Mouse (Mus musculus): ENCODE results near the gene Olfr608. TPM values are rescaled to one million over a fixed set of nuclear protein-coding genes. Genes with fewer than 3 reads are reported as not detected.

Olfr608 gene
- polyA plus RNA-seq (2015; fragmentation: Nextera tagmentation; extraction: Ambion mirVana) = not detected in 2 replicates

DNA sequence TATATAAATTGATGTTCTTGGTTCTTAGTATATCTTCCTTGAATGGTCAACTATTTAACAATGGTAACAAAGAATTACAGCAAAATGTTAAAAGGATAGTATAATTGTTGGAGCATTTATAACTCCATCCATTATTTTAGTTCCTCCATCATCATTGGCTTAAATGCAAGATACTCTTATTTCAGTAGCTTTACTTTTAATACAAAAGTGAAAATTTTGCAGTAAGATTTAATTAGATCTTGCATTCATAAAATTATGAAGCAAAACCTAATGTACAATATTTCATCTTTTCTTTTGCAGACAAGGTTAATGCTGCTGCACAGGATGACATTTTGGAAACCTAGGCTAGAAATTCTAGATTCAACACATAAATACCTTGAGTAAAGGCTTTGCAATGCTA is at the start of gene Olfr608:
Olfr608 (plus strand) TSS at position 301 of the 400 bp plus-strand sequence.

DNA sequence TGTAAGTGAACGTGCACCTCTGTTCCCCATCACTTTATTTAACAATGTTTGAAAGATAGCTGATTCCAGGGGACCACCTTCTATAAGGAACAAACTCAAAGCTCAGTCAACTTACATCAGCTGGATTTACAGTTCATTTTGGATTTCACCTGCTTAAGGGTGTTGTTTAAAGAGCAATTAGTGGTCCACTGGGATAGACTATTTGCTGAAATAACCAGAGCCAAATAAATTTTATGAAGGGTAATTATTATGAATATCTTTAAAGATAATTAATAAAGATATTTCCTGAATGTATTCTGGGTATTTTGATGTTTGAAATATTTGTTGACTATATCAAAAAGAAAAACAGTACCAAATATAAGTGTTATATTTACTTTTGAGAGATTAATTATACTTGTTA is 24.3 kb upstream of the Olfr608 start, which contains the start of gene Olfr605:
Olfr605 (minus strand) TSS at position 101 of the 400 bp plus-strand sequence.

DNA sequence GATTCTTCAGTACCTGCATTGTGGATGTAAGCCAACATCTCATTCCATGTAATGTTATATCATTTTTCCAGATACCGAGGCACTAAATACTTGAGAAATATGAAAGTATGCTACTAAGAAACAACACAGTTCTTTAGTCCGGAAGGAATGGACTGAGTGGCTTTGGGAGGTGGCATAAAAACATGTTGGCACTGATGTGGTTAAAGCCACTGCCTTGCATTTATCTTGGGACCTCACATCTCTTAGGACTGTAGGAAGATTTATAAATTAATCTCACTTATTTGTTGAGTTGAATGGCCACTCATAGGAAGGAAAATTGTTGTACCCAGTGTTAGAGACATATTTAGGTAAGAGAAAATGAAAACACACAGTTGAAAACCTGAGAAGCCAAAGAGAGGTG is 20.9 kb upstream of the Olfr608 start, which contains the start of gene Olfr606:
Olfr606 (plus strand) TSS at position 301 of the 400 bp plus-strand sequence.

DNA sequence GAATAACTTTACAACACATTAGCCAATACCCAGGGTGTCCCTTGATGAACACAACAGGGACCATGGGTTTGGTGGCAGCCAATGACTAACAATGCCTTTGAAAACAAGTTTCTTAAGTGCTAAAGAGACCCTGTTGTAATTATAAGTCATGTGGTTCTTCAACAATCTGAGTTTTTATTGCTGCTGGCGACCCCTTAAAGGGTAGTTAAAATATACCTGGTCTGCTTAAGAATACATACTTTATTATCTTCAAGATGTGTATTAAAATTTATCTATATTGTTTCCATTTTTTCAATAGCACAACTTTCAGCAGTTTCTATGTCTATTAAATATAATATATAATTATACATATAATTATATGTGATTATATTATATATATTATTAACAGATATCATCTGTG is 28.3 kb downstream of the Olfr608 start, which contains the start of gene Olfr609:
Olfr609 (minus strand) TSS at position 101 of the 400 bp plus-strand sequence.

DNA sequence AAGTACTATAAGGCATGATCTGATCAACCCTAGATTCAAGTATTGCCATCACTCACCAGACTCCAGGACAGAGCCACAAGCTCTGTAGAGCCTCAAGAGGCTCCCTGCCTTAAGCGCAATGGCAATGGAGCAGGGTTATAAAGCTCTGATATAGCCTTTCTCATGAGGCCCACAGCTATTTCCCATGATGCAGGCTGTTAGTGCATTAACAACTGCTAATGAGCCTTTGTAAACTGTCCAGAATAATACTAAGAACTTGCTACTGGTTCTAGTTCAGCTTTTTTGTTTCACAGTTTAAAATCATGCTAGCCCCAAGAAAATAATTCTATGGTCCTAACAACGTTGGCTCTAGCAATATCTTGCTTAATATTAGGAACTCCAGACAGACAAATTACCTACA is 42.3 kb downstream of the Olfr608 start, which contains the start of gene Olfr610:
Olfr610 (minus strand) TSS at position 101 of the 400 bp plus-strand sequence.

DNA sequence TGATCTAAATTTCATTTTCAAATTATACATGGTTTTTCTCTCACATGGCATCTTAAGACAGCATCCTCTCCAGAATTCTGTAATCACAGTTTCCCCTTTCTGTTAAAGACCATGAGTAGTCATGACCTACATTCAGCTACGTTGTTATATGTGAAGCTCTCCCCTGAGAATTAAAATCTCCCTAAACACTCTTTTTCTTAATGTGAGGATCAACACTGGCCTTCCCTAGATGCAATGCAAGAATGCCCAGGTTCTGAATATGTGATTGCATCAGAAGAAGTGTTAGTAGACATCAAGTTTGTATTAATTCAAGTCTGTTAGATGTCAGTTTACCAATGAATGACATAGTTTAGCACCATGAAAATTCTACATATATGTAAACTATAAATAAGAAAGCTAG is 51.1 kb downstream of the Olfr608 start, which contains the start of gene Olfr611:
Olfr611 (minus strand) TSS at position 101 of the 400 bp plus-strand sequence.

Other genes with a start within 250 kb of the Olfr608 start
- not detected in 2 replicates for gene Usp17ld, start 217.4 kb upstream of the Olfr608 start, polyA plus RNA-seq (2015; fragmentation: Nextera tagmentation; extraction: Ambion mirVana)
- gene Olfr596, start 164.2 kb upstream of the Olfr608 start, polyA plus RNA-seq (2015; fragmentation: Nextera tagmentation; extraction: Ambion mirVana) = not detected in 2 replicates
- gene Olfr597, start 153.6 kb upstream of the Olfr608 start, polyA plus RNA-seq (2015; fragmentation: Nextera tagmentation; extraction: Ambion mirVana) = not detected in 2 replicates
- not detected in 2 replicates for gene Olfr598, start 146.3 kb upstream of the Olfr608 start, polyA plus RNA-seq (2015; fragmentation: Nextera tagmentation; extraction: Ambion mirVana)
- not detected in 2 replicates for gene Olfr599, start 134.0 kb upstream of the Olfr608 start, polyA plus RNA-seq (2015; fragmentation: Nextera tagmentation; extraction: Ambion mirVana)
- gene Olfr600, start 120.2 kb upstream of the Olfr608 start, polyA plus RNA-seq (2015; fragmentation: Nextera tagmentation; extraction: Ambion mirVana) = not detected in 2 replicates
- gene Olfr601, start 107.2 kb upstream of the Olfr608 start, polyA plus RNA-seq (2015; fragmentation: Nextera tagmentation; extraction: Ambion mirVana) = not detected in 2 replicates
- gene Olfr603, start 83.7 kb upstream of the Olfr608 start, polyA plus RNA-seq (2015; fragmentation: Nextera tagmentation; extraction: Ambion mirVana) = not detected in 2 replicates
- gene Usp17lc, start 54.8 kb upstream of the Olfr608 start, polyA plus RNA-seq (2015; fragmentation: Nextera tagmentation; extraction: Ambion mirVana) = not detected in 2 replicates
- not detected in 2 replicates for gene Olfr605, start 24.4 kb upstream of the Olfr608 start, polyA plus RNA-seq (2015; fragmentation: Nextera tagmentation; extraction: Ambion mirVana)
- not detected in 2 replicates for gene Olfr606, start 20.8 kb upstream of the Olfr608 start, polyA plus RNA-seq (2015; fragmentation: Nextera tagmentation; extraction: Ambion mirVana)
- not detected in 2 replicates for gene Olfr607, start 5.7 kb upstream of the Olfr608 start, polyA plus RNA-seq (2015; fragmentation: Nextera tagmentation; extraction: Ambion mirVana)
- not detected in 2 replicates for gene Olfr609, start 28.2 kb downstream of the Olfr608 start, polyA plus RNA-seq (2015; fragmentation: Nextera tagmentation; extraction: Ambion mirVana)
- gene Olfr610, start 42.2 kb downstream of the Olfr608 start, polyA plus RNA-seq (2015; fragmentation: Nextera tagmentation; extraction: Ambion mirVana) = not detected in 2 replicates
- not detected in 2 replicates for gene Olfr611, start 51.0 kb downstream of the Olfr608 start, polyA plus RNA-seq (2015; fragmentation: Nextera tagmentation; extraction: Ambion mirVana)
- gene Olfr612, start 72.8 kb downstream of the Olfr608 start, polyA plus RNA-seq (2015; fragmentation: Nextera tagmentation; extraction: Ambion mirVana) = not detected in 2 replicates
- not detected in 2 replicates for gene Olfr613, start 78.2 kb downstream of the Olfr608 start, polyA plus RNA-seq (2015; fragmentation: Nextera tagmentation; extraction: Ambion mirVana)
- gene Olfr615, start 86.2 kb downstream of the Olfr608 start, polyA plus RNA-seq (2015; fragmentation: Nextera tagmentation; extraction: Ambion mirVana) = not detected in 2 replicates
- not detected in 2 replicates for gene Olfr616, start 99.3 kb downstream of the Olfr608 start, polyA plus RNA-seq (2015; fragmentation: Nextera tagmentation; extraction: Ambion mirVana)
- gene Olfr617, start 103.2 kb downstream of the Olfr608 start, polyA plus RNA-seq (2015; fragmentation: Nextera tagmentation; extraction: Ambion mirVana) = not detected in 2 replicates
- not detected in 2 replicates for gene Olfr618, start 120.2 kb downstream of the Olfr608 start, polyA plus RNA-seq (2015; fragmentation: Nextera tagmentation; extraction: Ambion mirVana)
- not detected in 2 replicates for gene Olfr619, start 130.7 kb downstream of the Olfr608 start, polyA plus RNA-seq (2015; fragmentation: Nextera tagmentation; extraction: Ambion mirVana)
- not detected in 2 replicates for gene Olfr620, start 142.7 kb downstream of the Olfr608 start, polyA plus RNA-seq (2015; fragmentation: Nextera tagmentation; extraction: Ambion mirVana)
- gene Olfr622, start 172.8 kb downstream of the Olfr608 start, polyA plus RNA-seq (2015; fragmentation: Nextera tagmentation; extraction: Ambion mirVana) = not detected in 2 replicates
- not detected in 2 replicates for gene Olfr623, start 193.8 kb downstream of the Olfr608 start, polyA plus RNA-seq (2015; fragmentation: Nextera tagmentation; extraction: Ambion mirVana)
- gene Olfr624, start 201.3 kb downstream of the Olfr608 start, polyA plus RNA-seq (2015; fragmentation: Nextera tagmentation; extraction: Ambion mirVana) = 0.04 TPM in 2 replicates
- gene Olfr625-ps1, start 212.8 kb downstream of the Olfr608 start, polyA plus RNA-seq (2015; fragmentation: Nextera tagmentation; extraction: Ambion mirVana) = not detected in 2 replicates
- not detected in 2 replicates for gene Olfr243, start 244.8 kb downstream of the Olfr608 start, polyA plus RNA-seq (2015; fragmentation: Nextera tagmentation; extraction: Ambion mirVana)

All from neural tube, postnatal 0 days (tissue).